Mouse (Mus musculus) brain, embryonic 14.5 days (tissue): ENCODE measurements around the gene Eif2ak4.

Experiments used
- CTCF ChIP-seq: fragments of 200-500 bp; IDR thresholded peaks from 2 replicates; pipeline ENCODE4 v1.5.1; 2012; ENCODE audit warnings: inconsistent platforms, mild to moderate bottlenecking, moderate library complexity, borderline replicate concordance; ENCODE audit not compliant: insufficient read depth, insufficient read length; ENCODE audit errors: extremely low read depth
- POLR2A ChIP-seq: fragments of 200-500 bp; IDR thresholded peaks from 2 replicates; pipeline ENCODE4 v1.6.1; 2012; ENCODE audit warnings: mild to moderate bottlenecking, inconsistent platforms, borderline replicate concordance; ENCODE audit not compliant: poor library complexity, insufficient read depth, insufficient read length, severe bottlenecking; ENCODE audit errors: extremely low read depth

DNA sequence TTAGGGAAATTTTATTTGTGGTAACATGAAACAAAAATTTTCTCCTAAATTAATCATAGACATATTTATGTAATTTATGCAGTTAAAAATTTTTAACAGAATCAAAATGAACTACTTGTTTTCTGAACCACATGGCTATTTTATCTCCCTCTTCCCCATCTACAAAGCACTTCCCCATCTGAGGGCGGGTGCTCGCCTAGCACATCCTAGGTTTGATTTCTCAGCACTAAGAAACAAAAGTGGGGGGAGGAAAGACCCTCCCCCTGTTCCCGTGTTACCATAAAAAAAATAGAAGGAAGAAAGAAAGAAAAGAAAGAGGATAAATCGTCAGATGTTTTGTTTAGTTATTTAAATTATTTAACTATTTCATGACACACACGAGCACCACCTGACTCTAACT, 2.8 kb downstream of the Eif2ak4 start:
- TF ChIP-seq CTCF, result no peak
- TF ChIP-seq POLR2A, result no peak
